Mouse (Mus musculus) forebrain, embryonic 14.5 days (tissue): ENCODE results near the gene Gpr19. TPM values are rescaled to one million over a fixed set of nuclear protein-coding genes. Genes with fewer than 3 reads are reported as not detected.

Experiments
- ATAC-seq: fragments of 200-750 bp; cut with Nextera tagmentation; 2 replicates; pipeline ENCODE4 v1.8.0; 2017; ENCODE audit warnings: mild to moderate bottlenecking, moderate library complexity
- DNase-seq: peaks from one replicate; pipeline ENCODE4 v3.0.0-alpha.2; 2015; ENCODE audit warnings: low spot score
- H3K27ac ChIP-seq: fragments of 300-500 bp; sonication (generic); 2 replicates; pipeline ENCODE4 v1.5.1; 2014; ENCODE audit warnings: low read depth, mild to moderate bottlenecking, control low read depth, low read length, moderate library complexity
- H3K27me3 ChIP-seq: fragments of 300-500 bp; sonication (generic); replicated peaks from 2 replicates; pipeline ENCODE4 v1.6.1; 2014; ENCODE audit warnings: low read length, control low read depth, mixed read lengths; ENCODE audit not compliant: control insufficient read depth, insufficient read depth
- H3K36me3 ChIP-seq: fragments of 300-500 bp; sonication (generic); 2 replicates; pipeline ENCODE4 v1.6.1; 2014; ENCODE audit warnings: low read length, control low read depth; ENCODE audit not compliant: control insufficient read depth, insufficient read depth
- H3K4me1 ChIP-seq: fragments of 300-500 bp; sonication (generic); 2 replicates; pipeline ENCODE4 v1.6.1; 2014; ENCODE audit warnings: antibody characterized with exemption, low read length, control low read depth; ENCODE audit not compliant: control insufficient read depth, insufficient read depth
- H3K4me2 ChIP-seq: fragments of 300-500 bp; sonication (generic); 2 replicates; pipeline ENCODE4 v1.6.1; 2014; ENCODE audit warnings: mild to moderate bottlenecking, control low read depth, low read length
- H3K4me3 ChIP-seq: fragments of 300-500 bp; sonication (generic); 2 replicates; pipeline ENCODE4 v1.5.1; 2014; ENCODE audit warnings: low read depth, low read length, control low read depth
- H3K9ac ChIP-seq: fragments of 300-500 bp; sonication (generic); 2 replicates; pipeline ENCODE4 v1.6.1; 2014; ENCODE audit warnings: mild to moderate bottlenecking, low read length, control low read depth, moderate library complexity
- H3K9me3 ChIP-seq: fragments of 300-500 bp; sonication (generic); replicated peaks from 2 replicates; pipeline ENCODE4 v1.6.1; 2016; ENCODE audit warnings: low read length, control low read depth, mixed read lengths; ENCODE audit not compliant: control insufficient read depth
- WGBS: fragments of 180-500 bp; shearing (Covaris S2); extraction: QIAGEN DNeasy Blood & Tissue Kit; methylation state at CpG from one replicate; pipeline ENCODE4 v1.1.7; 2014; 5-methylcytosine and 5-hydroxymethylcytosine counted together
- polyA plus RNA-seq: library from polyadenylated mRNA; unstranded; fragments of >200 nt; fragmentation: Nextera tagmentation; extraction: Ambion mirVana; gene quantifications from 2 replicates; pipeline ENCODE4 v1.2.1, GENCODE M21; 2014

Gene Gpr19
- polyA plus RNA-seq, 1 experiment from 2014 or later, result 42.4 TPM

DNA sequence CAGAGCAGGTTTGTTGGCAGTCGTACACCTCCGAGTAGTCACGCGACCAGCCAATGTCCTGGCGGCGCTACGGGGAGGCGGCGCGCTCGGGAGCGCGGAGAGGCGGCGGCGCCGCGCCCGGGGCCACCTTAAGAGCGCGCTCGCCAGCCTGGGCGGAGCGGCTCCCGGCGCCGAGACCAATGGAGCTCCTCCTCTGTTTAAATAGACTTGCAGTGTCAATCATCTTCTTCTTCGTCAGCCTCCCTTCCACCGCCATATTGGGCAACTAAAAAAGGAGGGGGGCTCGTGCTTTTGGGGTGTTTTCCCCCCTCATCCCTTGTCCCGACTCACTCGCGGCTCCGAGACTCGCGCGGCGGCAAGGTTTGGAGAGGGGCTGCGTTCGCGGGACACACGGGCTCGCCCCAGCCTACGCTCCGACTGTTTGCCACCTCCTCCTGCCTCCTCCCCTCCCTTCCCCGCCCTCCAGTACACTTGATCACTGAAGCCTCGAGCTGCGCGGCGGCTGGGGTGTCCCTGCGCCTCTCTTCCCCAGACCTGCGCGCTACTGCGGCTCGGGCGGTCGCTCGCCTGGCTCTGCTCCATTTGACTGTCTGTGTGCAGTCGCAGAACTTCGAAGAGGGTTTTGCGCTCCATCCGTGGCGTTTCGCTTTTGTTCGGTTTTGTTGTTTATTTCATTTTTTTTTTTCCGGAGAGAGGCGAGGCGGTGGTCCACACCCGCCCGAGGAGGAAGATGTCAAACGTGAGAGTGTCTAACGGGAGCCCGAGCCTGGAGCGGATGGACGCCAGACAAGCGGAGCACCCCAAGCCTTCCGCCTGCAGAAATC is 22.0 kb upstream of the Gpr19 start, which contains the start of gene Cdkn1b:
Gene Cdkn1b (plus strand): TSS at position 212 of the 824 bp plus-strand sequence.
- H3K4me1 ChIP-seq, result peaks cover 25% of the 10 kb centered on the region
- H3K27ac ChIP-seq, result peak within 1 kb of the TSS; percentile 99
- H3K27me3 ChIP-seq, result no peaks in the 10 kb centered on the region
- ATAC-seq, result peak; percentile 95
- no peaks in the 10 kb centered on the region for H3K9me3 ChIP-seq
- H3K9ac ChIP-seq, result peak within 1 kb of the TSS; percentile 97
- peak within 1 kb of the TSS; percentile 82 for H3K4me3 ChIP-seq
- H3K4me2 ChIP-seq, result peak within 1 kb of the TSS; percentile 93
- DNase-seq, result peak; percentile 98
- H3K36me3 ChIP-seq, result peaks cover 15% of the 10 kb centered on the region
- WGBS, result under 1% methylated on average over 77 of the region's 77 CpGs

DNA sequence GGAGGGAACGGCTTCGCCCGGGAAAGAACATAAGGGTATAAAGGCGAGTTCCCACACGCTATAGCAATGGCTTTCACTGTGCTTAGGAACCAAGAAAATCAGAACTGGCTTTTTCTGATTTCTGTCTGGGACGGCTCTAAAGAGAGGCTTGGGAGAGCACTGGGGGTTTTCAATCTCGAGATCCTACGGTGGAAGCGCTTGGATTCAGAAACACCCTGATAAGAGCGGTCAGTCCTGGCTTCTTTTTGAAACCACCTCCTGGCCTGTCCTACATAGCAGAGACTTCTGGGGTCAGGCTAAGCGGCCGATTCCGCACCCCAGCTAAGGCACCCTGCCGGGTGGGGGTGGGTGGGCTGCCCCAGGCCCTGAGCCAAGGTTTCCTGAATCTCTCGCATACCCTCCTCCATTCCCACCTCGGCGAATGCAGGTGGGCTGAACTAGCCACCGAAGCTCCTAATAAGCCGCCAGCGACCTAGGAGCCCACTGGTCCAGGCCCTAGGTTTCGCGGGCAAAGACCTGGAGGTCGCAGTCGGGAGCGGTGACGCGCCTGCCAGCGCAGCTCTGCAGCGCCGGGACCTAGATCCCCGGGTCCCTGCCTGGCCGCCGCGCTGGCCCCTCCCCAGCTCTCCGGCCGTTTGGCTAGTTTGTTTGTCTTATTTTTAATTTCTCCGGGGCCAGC is 21.3 kb upstream of the Gpr19 start:
- Histone ChIP-seq H3K27ac (peak overlapping the region; percentile 99), H3K9ac (peak overlapping the region; percentile 97), H3K27me3 (no peaks in the 10 kb centered on the region), H3K36me3 (peaks cover 15% of the 10 kb centered on the region), H3K9me3 (no peaks in the 10 kb centered on the region), H3K4me1 (peaks cover 25% of the 10 kb centered on the region), H3K4me2 (peak overlapping the region; percentile 92), H3K4me3 (peak overlapping the region; percentile 82)
- ATAC-seq (no peak; the same call in 1 of the 2 replicates), DNase-seq (no peak)
- 2% methylated on average over 37 of the region's 37 CpGs for WGBS

DNA sequence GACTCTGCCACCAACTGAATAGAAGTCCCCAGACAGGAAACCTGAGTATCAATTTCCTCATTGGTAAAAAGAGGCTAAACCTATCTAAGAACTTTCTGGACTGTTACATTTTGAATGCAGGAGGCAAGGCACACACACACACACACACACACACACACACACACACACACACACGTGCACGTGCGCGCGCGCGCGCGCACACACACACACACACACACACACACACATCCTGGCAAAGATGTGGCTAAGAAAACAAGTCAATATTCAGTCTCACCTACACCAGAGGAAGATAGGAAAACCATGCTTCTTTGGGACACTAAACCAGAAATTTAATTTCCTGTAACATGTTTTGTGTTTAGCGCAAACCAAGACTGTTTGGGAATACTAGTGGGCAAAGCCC is 20.4 kb upstream of the Gpr19 start:
- peaks cover 21% of the 10 kb centered on the region for H3K4me1 ChIP-seq
- no peak overlapping the region for H3K4me2 ChIP-seq
- peaks cover 11% of the 10 kb centered on the region for H3K36me3 ChIP-seq
- no peak overlapping the region; the same call in 1 of the 2 replicates for H3K4me3 ChIP-seq
- no peak for ATAC-seq
- WGBS, result 94% methylated on average over 10 of the region's 10 CpGs
- no peaks in the 10 kb centered on the region for H3K27me3 ChIP-seq
- H3K9me3 ChIP-seq, result no peaks in the 10 kb centered on the region
- H3K27ac ChIP-seq, result no peak overlapping the region
- 0 out of 2 replicates have a peak overlapping the region, but pooled peaks have one; percentile 97 for H3K9ac ChIP-seq
- DNase-seq, result no peak

DNA sequence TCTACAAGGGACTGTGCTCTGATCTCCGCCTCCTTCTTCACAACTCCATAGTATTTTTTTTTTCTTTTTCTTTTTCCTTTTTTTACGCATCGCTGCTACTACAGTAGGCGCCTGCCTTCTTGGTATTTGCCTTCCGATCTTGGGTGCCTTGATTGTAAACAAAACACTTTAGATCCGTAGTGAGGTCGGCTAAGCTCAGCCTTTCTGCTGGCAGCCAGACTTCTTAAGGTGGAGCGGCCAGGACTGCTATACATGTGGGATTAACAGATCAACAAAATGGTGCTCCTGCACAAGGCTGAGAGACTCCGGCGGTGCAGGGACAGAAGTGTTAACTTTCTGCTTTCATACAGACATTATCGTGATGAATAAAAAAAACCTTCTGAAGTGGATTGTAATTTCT is 18.7 kb upstream of the Gpr19 start:
- Histone ChIP-seq H3K9ac (peak overlapping the region; percentile 56; the same call in 1 of the 2 replicates), H3K27me3 (no peaks in the 10 kb centered on the region), H3K36me3 (peaks cover 1% of the 10 kb centered on the region; the same call in 1 of the 2 replicates), H3K27ac (no peak overlapping the region), H3K4me3 (peak overlapping the region; percentile 36), H3K9me3 (no peaks in the 10 kb centered on the region), H3K4me1 (peaks cover 7% of the 10 kb centered on the region; the same call in 1 of the 2 replicates), H3K4me2 (peak overlapping the region; percentile 50)
- WGBS, result under 1% methylated on average over 11 of the region's 11 CpGs
- peak; percentile 73 for DNase-seq
- ATAC-seq, result no peak

DNA sequence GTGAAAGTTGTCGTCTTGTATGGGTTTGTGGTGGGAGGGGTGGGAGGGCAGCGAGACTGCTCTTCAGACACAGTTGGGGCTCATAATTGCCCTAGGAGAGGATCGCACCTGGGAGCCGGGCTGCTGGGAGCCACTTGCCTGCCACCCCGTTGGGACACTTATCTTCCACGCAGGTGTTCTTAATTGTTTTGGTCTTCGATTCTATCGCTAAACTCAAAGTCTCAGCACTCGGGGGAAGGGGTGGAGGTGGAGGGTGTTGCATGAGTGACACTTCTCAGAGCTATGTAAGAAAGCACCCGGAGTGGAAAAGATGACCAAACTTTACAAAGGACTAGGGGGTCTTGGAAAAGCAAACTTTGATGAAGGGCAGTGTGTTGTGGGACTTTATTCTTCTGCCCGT is 18.3 kb upstream of the Gpr19 start:
- 0 out of 2 replicates have a peak overlapping the region, but pooled peaks have one; percentile 4 for H3K27ac ChIP-seq
- WGBS, result 2% methylated on average over 11 of the region's 11 CpGs

DNA sequence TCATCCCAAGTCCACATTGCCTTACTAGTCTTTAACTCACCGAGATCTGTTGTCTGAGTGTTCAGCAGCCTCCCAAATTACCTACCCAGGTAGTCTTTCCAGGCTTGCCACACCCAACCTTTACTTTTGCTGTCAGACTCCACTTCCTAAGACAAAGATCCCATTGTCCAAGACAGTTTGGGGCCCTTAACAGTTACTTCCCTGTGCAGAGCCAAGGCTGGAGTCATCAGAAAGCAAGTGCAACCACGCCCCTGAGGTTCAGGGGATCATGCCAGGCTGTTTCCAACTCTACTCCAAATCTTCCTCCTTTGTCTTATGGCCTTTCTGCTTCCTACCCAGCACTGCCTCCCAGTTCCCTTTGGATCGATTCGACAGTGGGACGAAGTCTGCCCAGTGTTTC is 16.1 kb upstream of the Gpr19 start:
- no peak for ATAC-seq
- WGBS, result 89% methylated on average over 5 of the region's 5 CpGs
- Histone ChIP-seq H3K36me3 (no peaks in the 10 kb centered on the region), H3K4me3 (no peak overlapping the region), H3K9me3 (no peaks in the 10 kb centered on the region), H3K9ac (no peak overlapping the region), H3K4me2 (no peak overlapping the region), H3K27me3 (no peaks in the 10 kb centered on the region), H3K27ac (no peak overlapping the region), H3K4me1 (0 out of 2 replicates have a peak, but pooled peaks cover 7% of the 10 kb centered on the region)
- no peak for DNase-seq

More for the DNA sequence above, 18.3 kb upstream of the Gpr19 start:
- peak overlapping the region; percentile 56 for H3K9ac ChIP-seq
- DNase-seq (no peak), ATAC-seq (no peak)
- H3K4me1 ChIP-seq, result 0 out of 2 replicates have a peak, but pooled peaks cover 7% of the 10 kb centered on the region
- H3K4me3 ChIP-seq, result peak overlapping the region; percentile 36
- H3K27me3 ChIP-seq, result no peaks in the 10 kb centered on the region
- peak overlapping the region; percentile 50 for H3K4me2 ChIP-seq
- H3K9me3 ChIP-seq, result no peaks in the 10 kb centered on the region
- no peaks in the 10 kb centered on the region for H3K36me3 ChIP-seq

DNA sequence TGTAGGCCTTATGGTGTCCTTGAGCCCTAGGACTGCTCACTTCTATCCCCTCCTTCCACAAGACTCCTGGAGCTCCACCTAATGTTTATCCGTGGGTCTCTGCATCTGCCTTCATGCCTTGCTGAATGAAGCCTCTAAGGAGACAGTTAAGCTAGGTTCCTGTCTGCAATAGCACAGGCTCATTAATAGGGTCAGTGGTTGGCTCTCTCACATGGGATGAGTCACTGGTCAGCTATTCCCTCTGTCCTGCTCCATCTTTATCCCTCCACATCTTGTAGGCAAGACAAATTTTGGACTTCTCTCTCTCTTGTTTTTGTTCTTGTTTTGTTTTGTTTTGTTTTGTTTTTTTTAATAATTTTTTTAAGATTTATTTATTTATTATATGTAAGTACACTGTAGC is 7.4 kb upstream of the Gpr19 start:
- Histone ChIP-seq H3K9me3 (no peaks in the 10 kb centered on the region), H3K4me1 (no peaks in the 10 kb centered on the region), H3K27ac (no peak overlapping the region), H3K27me3 (no peaks in the 10 kb centered on the region), H3K4me2 (no peak overlapping the region), H3K36me3 (no peaks in the 10 kb centered on the region), H3K4me3 (no peak overlapping the region), H3K9ac (no peak overlapping the region)
- 76% methylated on average over 1 of the region's 1 CpGs for WGBS
- ATAC-seq (no peak), DNase-seq (no peak)

DNA sequence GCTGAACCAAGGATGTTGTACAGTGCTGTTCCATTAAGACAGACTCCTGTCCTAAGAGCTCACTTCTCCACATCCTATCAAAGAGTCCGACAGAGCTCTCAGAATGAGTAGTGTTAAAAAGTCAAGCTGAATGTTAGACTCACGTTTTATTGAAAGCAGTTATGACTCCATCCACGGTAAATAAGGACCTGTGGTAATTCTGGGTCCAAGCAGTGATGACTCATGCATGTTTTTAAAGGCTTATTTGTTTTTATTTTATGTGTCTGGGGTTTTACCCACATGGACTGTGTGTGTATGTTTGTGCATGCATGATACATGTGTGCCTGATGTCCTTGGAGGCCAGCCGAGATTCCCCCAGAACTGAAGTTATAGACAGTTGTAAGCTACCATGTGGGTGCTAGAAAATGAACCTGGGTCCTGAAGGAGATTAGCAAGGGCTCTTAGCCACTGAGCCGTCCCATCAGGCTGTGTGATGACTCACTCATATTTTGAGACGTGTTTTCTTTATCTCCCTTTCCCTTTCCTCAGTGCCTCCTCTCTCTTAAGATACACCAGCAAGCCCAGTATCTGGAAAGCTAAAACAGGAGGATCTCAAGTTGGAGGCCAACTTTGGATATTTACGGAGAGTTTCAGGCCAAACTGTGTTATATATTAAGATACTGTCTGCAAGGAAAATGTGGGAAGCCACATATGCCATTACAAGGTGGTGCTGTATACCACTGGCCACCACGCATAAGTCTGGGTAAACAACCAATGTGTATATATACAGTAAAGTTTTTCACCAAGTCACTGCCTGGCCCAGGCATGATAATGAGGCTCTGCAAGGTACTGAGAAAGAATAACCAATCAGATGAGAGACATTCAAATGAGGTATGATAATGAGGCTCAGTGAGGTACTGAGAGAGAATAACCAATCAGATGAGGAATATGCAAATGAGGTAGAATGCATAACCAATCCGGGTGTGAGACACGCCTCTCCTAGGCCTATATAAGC is 5.8 kb upstream of the Gpr19 start:
- ATAC-seq (no peak), DNase-seq (no peak)
- H3K36me3 ChIP-seq, result no peaks in the 10 kb centered on the region
- H3K9ac ChIP-seq, result no peak overlapping the region
- no peaks in the 10 kb centered on the region for H3K9me3 ChIP-seq
- H3K4me3 ChIP-seq, result no peak overlapping the region
- H3K27ac ChIP-seq, result no peak overlapping the region
- H3K27me3 ChIP-seq, result no peaks in the 10 kb centered on the region
- H3K4me2 ChIP-seq, result no peak overlapping the region
- H3K4me1 ChIP-seq, result 0 out of 2 replicates have a peak, but pooled peaks cover 1% of the 10 kb centered on the region
- 95% methylated on average over 10 of the region's 10 CpGs for WGBS
